Mouse (Mus musculus) heart, embryonic 14.5 days (tissue): ENCODE measurements around the gene Ei24. TPM values are rescaled to one million over a fixed set of nuclear protein-coding genes. Genes with fewer than 3 reads are reported as not detected.

Source experiments
- ATAC-seq: fragments of 200-750 bp; cut with Nextera tagmentation; 2 replicates; pipeline ENCODE4 v1.8.0; 2017; ENCODE audit warnings: low read depth, moderate TSS enrichment; ENCODE audit not compliant: insufficient number of reproducible peaks, insufficient read depth, low FRiP score
- H3K27ac ChIP-seq, 2 experiments: fragments of 200-500 bp in 1 of 2; fragments of 300-500 bp in 1 of 2; sonication (generic) in 1 of 2; replicated peaks in 1 of 2; 2 replicates each; pipeline ENCODE4 v1.5.1; 2012 to 2014; ENCODE audit warnings: low read depth in 2 of 2, low read length in 2 of 2, control low read depth in 1 of 2, mild to moderate bottlenecking in 1 of 2, mixed read lengths in 1 of 2; ENCODE audit not compliant: control insufficient read depth in 1 of 2, insufficient read depth in 1 of 2
- H3K27me3 ChIP-seq: fragments of 300-500 bp; sonication (generic); 2 replicates; pipeline ENCODE4 v1.6.1; 2014; ENCODE audit warnings: mild to moderate bottlenecking, low read length, control low read depth; ENCODE audit not compliant: control insufficient read depth, insufficient read depth
- H3K36me3 ChIP-seq: fragments of 300-500 bp; sonication (generic); 2 replicates; pipeline ENCODE4 v1.6.1; 2014; ENCODE audit warnings: mild to moderate bottlenecking, control low read depth, low read length, mixed read lengths; ENCODE audit not compliant: control insufficient read depth, insufficient read depth
- H3K4me1 ChIP-seq, 2 experiments: fragments of 200-500 bp in 1 of 2; fragments of 300-500 bp in 1 of 2; sonication (generic) in 1 of 2; 2 replicates each; pipeline ENCODE4 v1.6.1; 2012 to 2014; ENCODE audit warnings: low read length in 2 of 2, control low read depth in 1 of 2, mixed read lengths in 1 of 2; ENCODE audit not compliant: control insufficient read depth in 2 of 2, insufficient read depth in 2 of 2
- H3K4me2 ChIP-seq: fragments of 300-500 bp; sonication (generic); 2 replicates; pipeline ENCODE4 v1.6.1; 2014; ENCODE audit warnings: mild to moderate bottlenecking, low read length
- H3K4me3 ChIP-seq, 2 experiments: fragments of 200-500 bp in 1 of 2; fragments of 300-500 bp in 1 of 2; sonication (generic) in 1 of 2; 2 replicates each; pipeline ENCODE4 v1.5.1; 2012 to 2014; ENCODE audit warnings: low read length in 2 of 2, mild to moderate bottlenecking in 2 of 2, control low read depth in 1 of 2, low read depth in 1 of 2, moderate library complexity in 1 of 2; ENCODE audit not compliant: control insufficient read depth in 1 of 2, insufficient read depth in 1 of 2
- H3K9ac ChIP-seq: fragments of 300-500 bp; sonication (generic); 2 replicates; pipeline ENCODE4 v1.6.1; 2014; ENCODE audit warnings: mild to moderate bottlenecking, low read length
- H3K9me3 ChIP-seq: fragments of 300-500 bp; sonication (generic); 2 replicates; pipeline ENCODE4 v1.6.1; 2016; ENCODE audit warnings: low read length, control low read depth; ENCODE audit not compliant: control insufficient read depth
- WGBS: fragments of 180-500 bp; shearing (Covaris S2); extraction: QIAGEN DNeasy Blood & Tissue Kit; methylation state at CpG from one replicate; pipeline ENCODE4 v1.1.7; 2014; 5-methylcytosine and 5-hydroxymethylcytosine counted together
- polyA plus RNA-seq: library from polyadenylated mRNA; unstranded; fragments of >200 nt; fragmentation: Nextera tagmentation; extraction: Ambion mirVana; gene quantifications from 2 replicates; pipeline ENCODE4 v1.2.1, GENCODE M21; 2014

Ei24 gene
- polyA plus RNA-seq = 39.5 and 39.7 TPM in 2 replicates

DNA sequence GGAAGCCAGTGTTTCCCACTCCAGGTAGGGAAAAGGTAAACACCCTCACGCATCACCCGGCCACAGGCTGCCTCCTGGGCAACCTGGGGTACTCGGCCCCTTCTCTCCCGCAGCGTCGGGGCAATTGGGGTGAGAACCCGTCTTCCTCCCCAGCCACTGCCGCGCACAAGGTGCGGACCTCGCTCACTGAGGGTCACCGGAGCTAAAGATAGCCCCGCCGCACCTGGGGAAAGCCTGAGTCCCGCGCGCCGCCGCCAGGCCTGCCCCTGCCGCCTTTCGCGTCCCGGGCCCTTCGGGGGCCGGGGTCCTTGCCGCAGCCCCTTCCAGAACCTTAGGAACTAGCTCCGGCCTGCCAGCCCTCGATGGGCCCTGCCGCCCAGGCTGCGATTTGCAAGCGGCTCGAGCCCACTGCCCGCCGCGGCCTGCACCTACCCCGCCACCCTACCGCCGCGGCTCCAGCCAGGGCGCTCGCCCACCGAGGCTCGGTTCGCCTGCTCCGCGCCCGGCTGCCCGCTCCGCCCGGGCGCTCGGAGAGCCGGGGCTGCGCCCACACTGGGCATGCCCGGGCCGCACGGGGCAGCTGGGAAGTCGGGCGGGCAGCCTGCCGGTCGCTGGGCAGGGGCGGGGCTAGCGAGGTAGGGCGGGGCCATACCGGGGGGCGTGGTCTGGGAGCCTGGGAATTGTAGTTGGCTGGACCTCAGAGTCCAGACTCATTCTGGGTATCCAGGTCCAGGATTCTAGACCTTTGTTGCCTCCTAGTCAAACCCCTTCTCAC is at the start of gene Ei24:
Gene Ei24, minus strand, starts transcription at position 613 of the 775 bp plus-strand sequence.
- peak within 1 kb of the TSS; percentile 88 for H3K4me2 ChIP-seq

DNA sequence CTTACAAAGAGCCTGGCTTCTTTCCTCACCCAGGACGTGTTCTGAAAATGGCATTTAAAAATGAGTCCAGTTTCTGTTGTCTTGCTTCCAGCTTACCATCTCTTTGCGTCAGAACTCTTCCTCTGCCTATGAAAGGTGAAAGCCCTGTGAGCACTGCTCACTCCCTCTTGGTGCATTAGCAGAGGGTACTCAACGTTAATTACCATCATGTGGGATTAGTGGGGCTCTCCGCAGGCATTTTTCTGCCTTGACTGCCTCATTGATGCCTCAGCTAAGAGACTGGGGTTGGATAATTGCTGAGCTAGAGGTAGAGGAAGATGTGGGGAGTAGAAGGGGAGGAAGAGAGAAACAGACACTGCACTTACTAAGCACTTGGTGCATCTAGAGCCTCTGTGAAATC is 49.2 kb upstream of the Ei24 start:
- no peak for ATAC-seq
- 44% methylated on average over 4 of the region's 4 CpGs for WGBS

More for the DNA sequence above, at the start of gene Ei24:
- Histone ChIP-seq H3K27me3 (no peaks in the 10 kb centered on the region), H3K4me3 (peak within 1 kb of the TSS; percentile 71 to 99), H3K36me3 (peaks cover 9% of the 10 kb centered on the region), H3K27ac (peak within 1 kb of the TSS in 1 of 2 experiments; percentile 69; a peak in 2 of 4 replicates), H3K4me1 (peaks cover 0 to 12% of the 10 kb centered on the region in 2 experiments; a peak in 2 of 4 replicates), H3K9me3 (no peaks in the 10 kb centered on the region), H3K9ac (peak within 1 kb of the TSS; percentile 98)
- WGBS = under 1% methylated on average over 66 of the region's 66 CpGs
- peak; percentile 94 for ATAC-seq

DNA sequence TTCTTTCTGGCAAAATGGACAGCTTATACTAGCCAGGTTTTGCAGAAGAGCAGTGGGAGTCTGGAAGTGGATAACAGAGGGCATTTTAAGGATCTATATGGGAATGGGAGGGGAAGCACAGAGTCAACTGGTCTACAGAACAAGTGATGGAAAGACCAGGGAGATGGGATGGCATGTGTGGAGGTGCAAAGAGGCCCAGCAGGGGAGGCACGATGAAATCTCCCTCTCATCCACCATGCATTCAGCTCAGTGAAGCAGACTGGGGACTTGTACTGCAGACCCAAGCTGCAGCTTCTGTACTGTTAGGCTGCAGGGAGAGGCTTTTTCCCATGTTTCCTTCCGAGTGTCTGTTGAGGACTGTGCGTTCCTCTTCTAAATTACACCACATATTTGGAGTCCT is 36.7 kb upstream of the Ei24 start:
- H3K9me3 ChIP-seq = no peaks in the 10 kb centered on the region
- H3K27ac ChIP-seq = no peak overlapping the region
- no peak for ATAC-seq
- peak overlapping the region; percentile 69 for H3K4me2 ChIP-seq
- no peaks in the 10 kb centered on the region for H3K36me3 ChIP-seq
- peaks cover 0 to 2% of the 10 kb centered on the region in 2 experiments; a peak in 2 of 4 replicates for H3K4me1 ChIP-seq
- WGBS = 57% methylated on average over 3 of the region's 3 CpGs
- H3K4me3 ChIP-seq = peak overlapping the region in 1 of 2 experiments; percentile 39; a peak in 1 of 4 replicates
- no peak overlapping the region for H3K9ac ChIP-seq
- 0 out of 2 replicates have a peak, but pooled peaks cover 7% of the 10 kb centered on the region for H3K27me3 ChIP-seq

More for the DNA sequence above, 49.2 kb upstream of the Ei24 start:
- no peaks in the 10 kb centered on the region for H3K27me3 ChIP-seq
- H3K4me1 ChIP-seq = no peaks in the 10 kb centered on the region
- no peaks in the 10 kb centered on the region for H3K36me3 ChIP-seq
- H3K27ac ChIP-seq = no peak overlapping the region
- H3K9ac ChIP-seq = no peak overlapping the region
- H3K4me3 ChIP-seq = no peak overlapping the region
- H3K4me2 ChIP-seq = no peak overlapping the region
- no peaks in the 10 kb centered on the region for H3K9me3 ChIP-seq

DNA sequence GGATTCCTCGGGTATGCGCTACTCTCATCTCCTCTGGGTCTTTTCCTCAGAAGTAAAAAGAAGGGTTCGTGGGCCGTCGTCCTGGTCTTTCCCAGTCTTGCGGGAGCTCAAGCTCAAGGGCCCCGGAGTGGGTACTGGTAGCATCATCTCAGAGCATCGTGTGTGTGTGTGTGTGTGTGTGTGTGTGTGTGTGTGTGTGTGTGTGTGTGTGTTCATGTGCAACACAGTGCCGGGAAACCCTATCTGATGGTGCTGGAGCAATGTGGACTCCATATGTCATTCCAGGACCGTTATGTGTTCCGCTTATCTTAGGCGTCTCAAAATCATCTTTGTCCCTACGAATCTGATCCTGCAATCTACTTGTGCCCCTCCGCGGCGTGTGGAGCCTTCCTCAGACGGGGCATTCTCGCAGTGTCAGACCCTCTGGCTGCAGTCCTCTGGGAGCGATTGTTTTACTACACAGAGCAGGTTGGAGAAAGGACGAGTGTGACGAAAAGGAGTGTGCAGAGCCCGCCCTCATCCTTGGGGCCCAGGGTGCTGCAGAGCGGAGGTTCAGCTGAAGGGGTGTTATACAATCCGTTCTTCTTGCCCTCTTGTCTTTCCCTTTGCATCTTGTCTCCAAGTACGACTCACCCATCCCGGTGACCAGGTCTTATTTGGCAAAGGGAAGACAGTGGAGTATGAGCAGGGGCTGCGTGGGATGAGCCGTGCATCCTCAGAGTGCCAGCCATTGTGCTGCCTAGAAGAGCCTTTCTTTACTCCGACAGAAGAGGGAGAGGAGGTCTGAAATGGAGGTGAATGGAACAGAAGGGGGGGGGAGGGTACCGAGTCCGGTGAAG is 36.1 kb upstream of the Ei24 start:
- H3K4me1 ChIP-seq = peaks cover 0 to 2% of the 10 kb centered on the region in 2 experiments; a peak in 2 of 4 replicates
- no peaks in the 10 kb centered on the region for H3K36me3 ChIP-seq
- no peak for ATAC-seq
- no peaks in the 10 kb centered on the region for H3K9me3 ChIP-seq
- H3K9ac ChIP-seq = peak overlapping the region; percentile 55
- 4% methylated on average over 31 of the region's 31 CpGs for WGBS
- H3K4me3 ChIP-seq = peak overlapping the region; percentile 39 to 56
- H3K27me3 ChIP-seq = 0 out of 2 replicates have a peak, but pooled peaks cover 7% of the 10 kb centered on the region
- H3K4me2 ChIP-seq = peak overlapping the region; percentile 69
- H3K27ac ChIP-seq = no peak overlapping the region

DNA sequence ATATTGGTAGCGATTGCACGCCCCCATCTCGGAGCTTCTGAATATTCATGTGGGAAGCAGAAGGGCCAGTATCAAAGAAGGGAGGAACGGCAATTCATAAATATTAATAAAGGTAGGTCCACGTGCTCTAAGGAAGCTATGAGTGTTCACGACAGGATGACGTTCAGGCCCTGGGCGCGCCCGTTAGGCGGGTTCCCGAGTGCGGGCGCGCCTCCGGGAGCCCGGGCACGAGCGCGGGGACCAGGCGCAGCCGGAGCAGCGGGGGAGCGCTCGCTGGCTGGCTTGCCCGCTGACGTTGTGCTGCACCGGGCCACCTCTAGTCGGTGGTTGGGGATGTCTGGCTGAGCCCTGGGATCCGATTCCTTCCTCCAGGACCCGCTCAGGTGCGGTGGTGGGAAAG is 35.3 kb upstream of the Ei24 start:
- 0% methylated on average over 32 of the region's 32 CpGs for WGBS
- Histone ChIP-seq H3K36me3 (no peaks in the 10 kb centered on the region), H3K27me3 (0 out of 2 replicates have a peak, but pooled peaks cover 7% of the 10 kb centered on the region), H3K4me2 (peak overlapping the region; percentile 69), H3K4me3 (peak overlapping the region; percentile 39 to 56), H3K27ac (no peak overlapping the region), H3K9me3 (no peaks in the 10 kb centered on the region), H3K4me1 (peaks cover 0 to 2% of the 10 kb centered on the region in 2 experiments; a peak in 2 of 4 replicates), H3K9ac (peak overlapping the region; percentile 55)
- ATAC-seq = peak; percentile 71

DNA sequence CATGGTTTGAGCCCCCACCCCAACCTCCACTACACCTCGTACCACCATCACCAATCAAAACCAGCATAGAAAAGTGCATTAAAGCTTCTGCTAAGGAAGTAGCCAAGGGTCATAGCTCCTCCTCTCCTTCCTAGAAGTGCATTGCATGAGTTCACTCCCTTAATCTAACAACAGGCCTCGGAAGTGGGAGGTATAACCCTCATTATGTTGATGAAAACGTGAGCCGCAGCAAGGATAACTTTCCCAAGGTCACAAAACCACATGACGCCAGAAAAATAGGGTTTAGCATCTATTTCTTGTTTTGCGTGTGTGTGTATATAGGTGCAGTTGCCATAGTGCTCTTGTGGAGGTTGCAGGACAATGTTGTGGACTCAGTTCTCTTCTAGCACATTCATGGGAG is 34.2 kb upstream of the Ei24 start:
- Histone ChIP-seq H3K4me3 (no peak overlapping the region), H3K9ac (no peak overlapping the region), H3K4me2 (no peak overlapping the region), H3K9me3 (no peaks in the 10 kb centered on the region), H3K36me3 (no peaks in the 10 kb centered on the region), H3K27me3 (0 out of 2 replicates have a peak, but pooled peaks cover 7% of the 10 kb centered on the region), H3K27ac (no peak overlapping the region), H3K4me1 (peaks cover 0 to 2% of the 10 kb centered on the region in 2 experiments; a peak in 2 of 4 replicates)
- ATAC-seq = no peak
- 68% methylated on average over 6 of the region's 6 CpGs for WGBS

DNA sequence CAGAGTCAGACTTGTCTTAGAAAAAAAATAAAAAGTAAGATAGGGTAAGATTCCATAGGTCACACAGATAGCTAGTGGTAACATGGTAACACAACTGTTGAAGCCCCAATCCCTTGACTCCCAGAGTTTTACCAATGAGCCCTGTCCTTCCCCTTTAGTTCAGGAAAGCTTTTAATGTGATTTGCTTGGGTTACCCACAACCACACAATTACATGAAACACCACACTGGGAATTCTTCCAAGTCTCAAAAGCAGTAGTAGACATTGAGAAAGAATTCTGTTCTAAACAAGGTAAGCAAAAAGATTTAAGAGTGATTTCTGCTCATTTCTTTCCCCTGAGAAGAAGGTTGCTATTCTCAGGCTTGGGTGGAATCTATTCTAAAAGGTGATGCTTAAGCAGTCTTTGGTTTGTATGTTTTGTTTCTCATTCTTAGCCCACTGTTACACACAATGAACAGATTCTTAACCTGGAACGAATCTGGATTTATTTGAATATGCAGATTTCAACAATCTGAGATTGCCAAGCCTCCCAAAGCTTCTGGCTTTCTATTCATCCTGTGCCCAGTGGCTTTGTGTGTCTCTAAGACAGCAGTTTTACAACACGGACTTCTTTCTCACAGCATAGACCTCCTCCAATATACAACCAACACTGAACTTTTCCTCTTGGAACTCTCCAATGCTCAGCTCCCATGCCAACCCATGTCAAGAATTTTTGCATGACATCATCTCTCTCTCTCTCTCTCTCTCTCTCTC is 29.6 kb upstream of the Ei24 start:
- H3K36me3 ChIP-seq = no peaks in the 10 kb centered on the region
- no peak for ATAC-seq
- no peak overlapping the region for H3K4me2 ChIP-seq
- H3K9me3 ChIP-seq = no peaks in the 10 kb centered on the region
- 52% methylated on average over 2 of the region's 2 CpGs for WGBS
- no peak overlapping the region for H3K4me3 ChIP-seq
- H3K9ac ChIP-seq = no peak overlapping the region
- no peak overlapping the region for H3K27ac ChIP-seq
- H3K27me3 ChIP-seq = no peaks in the 10 kb centered on the region
- no peaks in the 10 kb centered on the region for H3K4me1 ChIP-seq
